Mouse (Mus musculus): ENCODE data around the gene Miga1. TPM values are rescaled to one million over a fixed set of nuclear protein-coding genes. Genes with fewer than 3 reads are reported as not detected.
"Not testable (repeated sequence)": the region's sequence is repeated elsewhere in the genome, so short reads cannot be mapped to it uniquely, and the experiment has no call there.

The Miga1 gene
- polyA plus RNA-seq, 1 experiment from 2014 or later = 21.0 TPM

DNA sequence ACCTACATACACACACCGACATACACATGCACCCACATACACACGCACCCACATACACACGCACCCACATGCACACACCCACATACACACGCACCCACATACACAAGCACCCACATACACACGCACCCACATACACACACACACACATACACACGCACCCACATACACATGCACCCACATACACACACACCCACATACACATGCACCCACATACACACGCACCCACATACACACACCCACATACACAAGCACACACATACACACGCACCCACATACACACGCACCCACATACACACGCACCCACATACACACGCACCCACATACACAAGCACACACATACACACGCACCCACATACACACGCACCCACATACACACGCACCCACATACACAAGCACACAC lies 25.5 kb downstream of the Miga1 start:
- ATAC-seq (ENCODE audit: insufficient number of reproducible peaks, insufficient read depth, low FRiP score, low read depth); H3K27ac ChIP-seq (ENCODE audit: low read length); H3K4me3 ChIP-seq (ENCODE audit: low read depth, low read length); H3K4me2 ChIP-seq (replicated peaks; ENCODE audit: low read depth, low read length); H3K27me3 ChIP-seq (ENCODE audit: control insufficient read depth, insufficient read depth, low read length); H3K36me3 ChIP-seq (ENCODE audit: control insufficient read depth, insufficient read depth, low read length); H3K9me3 ChIP-seq (ENCODE audit: control insufficient read depth, low read depth, low read length); H3K4me1 ChIP-seq (ENCODE audit: control insufficient read depth, insufficient read depth, low read length); H3K9ac ChIP-seq (replicated peaks; ENCODE audit: low read depth, low read length): not testable (repeated sequence)
- WGBS = 79% methylated on average over 14 of the region's 14 CpGs

DNA sequence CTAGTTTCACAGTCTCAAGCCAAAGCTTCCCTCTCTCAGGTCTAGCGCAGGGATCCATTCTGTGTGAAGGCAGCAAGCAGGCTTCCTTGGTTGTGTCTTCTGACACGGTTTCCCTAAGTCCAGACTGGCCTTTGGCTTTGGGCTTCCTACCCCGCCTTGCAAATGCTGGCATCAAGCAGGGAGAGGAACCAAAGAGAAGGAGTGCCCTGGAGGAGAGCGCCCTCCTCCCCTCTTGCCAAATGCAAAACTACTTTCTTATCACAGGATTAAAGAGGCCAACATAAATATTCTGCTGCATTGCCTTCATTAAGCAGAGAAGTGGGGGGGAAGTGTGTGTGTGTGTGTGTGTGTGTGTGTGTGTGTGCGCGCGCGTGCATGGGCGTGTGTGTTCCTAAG lies 31.0 kb downstream of the Miga1 start:
- Histone ChIP-seq H3K9me3 (ENCODE audit: control insufficient read depth, low read depth, low read length) (no peaks in the 10 kb centered on the region), H3K4me1 (ENCODE audit: control insufficient read depth, insufficient read depth, low read length) (peaks cover 17% of the 10 kb centered on the region), H3K4me3 (ENCODE audit: low read depth, low read length) (no peak overlapping the region), H3K27ac (ENCODE audit: low read length) (peak overlapping the region; percentile 90), H3K27me3 (ENCODE audit: control insufficient read depth, insufficient read depth, low read length) (no peaks in the 10 kb centered on the region), H3K4me2 (replicated peaks; ENCODE audit: low read depth, low read length) (no peak overlapping the region), H3K36me3 (ENCODE audit: control insufficient read depth, insufficient read depth, low read length) (no peaks in the 10 kb centered on the region; the same call in 1 of the 2 replicates), H3K9ac (replicated peaks; ENCODE audit: low read depth, low read length) (no peak overlapping the region)
- WGBS = 76% methylated on average over 9 of the region's 9 CpGs
- ATAC-seq (ENCODE audit: insufficient number of reproducible peaks, insufficient read depth, low FRiP score, low read depth) = peak; percentile 21; the same call in 1 of the 2 replicates

DNA sequence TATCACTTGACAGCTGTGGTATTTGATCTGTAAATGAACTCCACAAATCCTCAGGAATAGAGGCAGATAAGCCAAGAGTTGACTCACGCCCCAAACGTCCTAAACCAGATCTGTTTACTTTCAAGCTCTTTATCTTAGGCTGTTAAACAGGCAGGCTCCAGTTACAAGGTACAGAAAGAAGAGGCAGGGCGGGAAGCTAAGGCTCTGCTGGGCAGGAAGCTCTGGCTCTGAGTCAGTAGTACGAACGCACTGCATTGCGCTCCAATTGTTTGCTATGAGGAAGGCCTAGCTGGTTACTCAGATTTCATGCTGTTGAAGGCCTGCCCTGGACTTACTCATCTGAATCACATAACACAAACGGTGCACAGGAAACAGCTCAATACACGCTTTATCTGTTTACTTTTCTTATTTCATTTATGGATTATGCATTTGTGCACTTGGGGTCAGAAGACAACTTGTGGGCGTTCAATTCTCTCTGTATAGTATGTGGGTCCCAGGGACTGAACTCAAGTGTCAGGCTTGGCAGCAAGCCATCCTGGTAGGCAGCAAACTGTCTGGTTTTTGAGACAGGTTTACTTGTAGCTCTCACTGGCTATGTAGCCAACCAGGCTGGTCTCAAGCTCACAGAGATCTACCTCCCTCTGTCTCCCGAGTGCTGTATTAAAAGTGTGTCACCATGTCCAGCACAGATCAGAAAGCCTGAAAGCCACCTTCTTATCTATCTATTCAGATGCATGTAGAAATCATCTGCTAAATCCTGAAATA lies 31.5 kb downstream of the Miga1 start:
- H3K4me3 ChIP-seq (ENCODE audit: low read depth, low read length) = no peak overlapping the region
- H3K27ac ChIP-seq (ENCODE audit: low read length) = peak overlapping the region; percentile 90
- no peak overlapping the region for H3K9ac ChIP-seq (replicated peaks; ENCODE audit: low read depth, low read length)
- WGBS = 13% methylated on average over 10 of the region's 10 CpGs
- H3K27me3 ChIP-seq (ENCODE audit: control insufficient read depth, insufficient read depth, low read length) = no peaks in the 10 kb centered on the region
- H3K4me2 ChIP-seq (replicated peaks; ENCODE audit: low read depth, low read length) = no peak overlapping the region
- H3K4me1 ChIP-seq (ENCODE audit: control insufficient read depth, insufficient read depth, low read length) = peaks cover 22% of the 10 kb centered on the region
- no peaks in the 10 kb centered on the region; the same call in 1 of the 2 replicates for H3K36me3 ChIP-seq (ENCODE audit: control insufficient read depth, insufficient read depth, low read length)
- ATAC-seq (ENCODE audit: insufficient number of reproducible peaks, insufficient read depth, low FRiP score, low read depth) = peak; percentile 91
- H3K9me3 ChIP-seq (ENCODE audit: control insufficient read depth, low read depth, low read length) = no peaks in the 10 kb centered on the region

DNA sequence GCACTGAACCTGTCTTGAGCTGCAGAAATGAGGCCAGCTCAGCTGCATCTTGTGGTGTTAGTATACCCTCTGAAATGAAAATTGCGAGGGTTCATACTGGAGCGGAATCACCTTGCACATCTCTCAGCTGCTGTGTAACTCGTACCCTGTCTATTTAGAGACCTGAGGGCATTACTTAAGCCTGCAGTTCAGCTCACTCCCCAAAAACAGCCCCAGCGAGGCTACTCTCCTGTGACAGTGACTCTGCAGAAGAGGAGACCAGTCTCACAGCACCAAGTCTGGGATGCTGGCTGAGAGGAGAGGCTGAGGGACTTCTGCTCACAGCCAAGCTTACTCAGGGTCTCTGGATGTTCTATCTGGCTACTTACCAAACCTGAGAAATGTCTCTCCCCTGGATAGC lies 34.2 kb downstream of the Miga1 start:
- ATAC-seq (ENCODE audit: insufficient number of reproducible peaks, insufficient read depth, low FRiP score, low read depth) = no peak
- Histone ChIP-seq H3K36me3 (ENCODE audit: control insufficient read depth, insufficient read depth, low read length) (no peaks in the 10 kb centered on the region), H3K27me3 (ENCODE audit: control insufficient read depth, insufficient read depth, low read length) (no peaks in the 10 kb centered on the region), H3K9me3 (ENCODE audit: control insufficient read depth, low read depth, low read length) (no peaks in the 10 kb centered on the region), H3K9ac (replicated peaks; ENCODE audit: low read depth, low read length) (no peak overlapping the region), H3K27ac (ENCODE audit: low read length) (no peak overlapping the region), H3K4me2 (replicated peaks; ENCODE audit: low read depth, low read length) (no peak overlapping the region), H3K4me1 (ENCODE audit: control insufficient read depth, insufficient read depth, low read length) (peaks cover 28% of the 10 kb centered on the region), H3K4me3 (ENCODE audit: low read depth, low read length) (no peak overlapping the region)
- WGBS = 88% methylated on average over 4 of the region's 4 CpGs

DNA sequence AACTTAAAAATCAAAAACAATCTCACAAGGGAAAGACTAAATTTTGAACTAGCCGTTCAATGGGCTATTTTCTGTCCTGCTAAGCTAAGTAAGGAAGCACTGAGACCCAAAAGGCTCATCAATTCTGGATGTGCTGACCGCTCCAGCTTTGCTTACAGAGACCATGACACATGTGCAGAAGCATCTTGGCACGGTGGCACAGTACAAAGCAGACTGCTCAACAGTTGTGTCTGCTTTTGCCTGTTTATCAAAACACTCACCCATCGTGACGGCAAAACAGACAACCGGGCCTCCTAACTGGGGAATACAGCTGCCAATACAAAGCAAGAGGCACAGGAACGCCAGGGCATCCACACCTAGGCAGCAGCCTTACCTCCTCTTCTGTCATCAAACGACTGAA lies 35.1 kb downstream of the Miga1 start:
- Histone ChIP-seq H3K4me1 (ENCODE audit: control insufficient read depth, insufficient read depth, low read length) (peaks cover 27% of the 10 kb centered on the region), H3K27me3 (ENCODE audit: control insufficient read depth, insufficient read depth, low read length) (no peaks in the 10 kb centered on the region), H3K4me2 (replicated peaks; ENCODE audit: low read depth, low read length) (no peak overlapping the region), H3K36me3 (ENCODE audit: control insufficient read depth, insufficient read depth, low read length) (no peaks in the 10 kb centered on the region), H3K4me3 (ENCODE audit: low read depth, low read length) (no peak overlapping the region), H3K9me3 (ENCODE audit: control insufficient read depth, low read depth, low read length) (no peaks in the 10 kb centered on the region), H3K9ac (replicated peaks; ENCODE audit: low read depth, low read length) (no peak overlapping the region), H3K27ac (ENCODE audit: low read length) (no peak overlapping the region)
- ATAC-seq (ENCODE audit: insufficient number of reproducible peaks, insufficient read depth, low FRiP score, low read depth) = no peak
- 72% methylated on average over 8 of the region's 8 CpGs for WGBS

DNA sequence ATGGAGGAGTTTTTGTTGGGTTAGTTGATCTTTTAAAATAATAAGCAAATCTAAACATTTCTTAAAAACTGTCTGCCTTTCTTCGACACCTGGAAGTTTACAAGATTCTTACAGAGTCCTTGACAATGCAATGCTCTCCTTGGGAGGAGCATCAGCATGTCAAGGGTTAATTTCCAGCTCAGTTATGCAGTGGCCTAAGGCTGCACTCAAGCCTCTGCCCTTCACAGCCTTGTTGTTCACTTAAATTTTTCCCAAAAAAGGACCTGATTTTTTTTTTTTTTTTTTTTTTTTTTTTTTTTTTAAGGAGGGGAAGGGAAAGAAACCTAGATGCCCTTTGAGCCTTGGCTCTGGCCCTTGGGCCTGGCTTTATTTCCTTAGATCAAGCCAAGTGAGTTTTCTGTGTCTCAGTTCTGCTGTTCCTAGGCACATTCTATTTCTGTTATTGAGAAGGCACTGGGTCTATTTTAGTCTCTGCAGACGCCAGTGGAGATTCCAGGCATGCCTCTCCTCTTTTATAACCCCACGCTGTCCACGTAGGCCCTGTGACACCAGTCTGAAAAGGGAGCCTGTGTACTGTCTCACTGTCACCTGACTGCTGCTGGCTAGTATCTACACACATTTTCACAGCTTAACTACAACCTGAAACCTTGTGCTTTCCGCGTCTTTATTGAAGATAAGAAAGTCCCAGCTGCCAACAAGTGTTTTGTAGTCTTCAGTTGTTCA lies 36.0 kb downstream of the Miga1 start:
- Histone ChIP-seq H3K27ac (ENCODE audit: low read length) (peak overlapping the region; percentile 34; the same call in 1 of the 2 replicates), H3K4me1 (ENCODE audit: control insufficient read depth, insufficient read depth, low read length) (peaks cover 20% of the 10 kb centered on the region), H3K27me3 (ENCODE audit: control insufficient read depth, insufficient read depth, low read length) (no peaks in the 10 kb centered on the region), H3K36me3 (ENCODE audit: control insufficient read depth, insufficient read depth, low read length) (no peaks in the 10 kb centered on the region), H3K9me3 (ENCODE audit: control insufficient read depth, low read depth, low read length) (no peaks in the 10 kb centered on the region), H3K4me2 (replicated peaks; ENCODE audit: low read depth, low read length) (no peak overlapping the region), H3K9ac (replicated peaks; ENCODE audit: low read depth, low read length) (no peak overlapping the region), H3K4me3 (ENCODE audit: low read depth, low read length) (no peak overlapping the region)
- no peak for ATAC-seq (ENCODE audit: insufficient number of reproducible peaks, insufficient read depth, low FRiP score, low read depth)
- 31% methylated on average over 6 of the region's 6 CpGs for WGBS

DNA sequence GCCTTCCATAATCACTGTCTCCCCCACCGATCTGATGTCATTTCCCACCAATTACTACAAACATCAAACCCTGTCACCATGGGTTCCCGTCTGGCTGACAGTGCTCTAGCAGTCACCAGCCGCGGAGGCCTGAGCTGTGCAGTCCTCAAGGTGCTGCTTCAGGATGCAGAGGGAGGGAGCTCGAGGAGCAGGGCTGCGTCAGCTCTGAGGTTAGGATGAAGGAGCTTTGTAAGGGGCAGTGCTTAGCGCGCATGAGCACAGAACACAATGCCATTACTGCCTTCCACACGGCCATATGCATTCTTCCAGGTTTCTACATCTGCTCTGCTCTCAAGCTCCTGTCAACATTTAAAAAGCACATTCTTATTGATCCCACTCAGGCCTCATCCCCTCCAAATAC lies 37.2 kb downstream of the Miga1 start:
- peaks cover 13% of the 10 kb centered on the region for H3K4me1 ChIP-seq (ENCODE audit: control insufficient read depth, insufficient read depth, low read length)
- WGBS = 53% methylated on average over 9 of the region's 9 CpGs
- no peak overlapping the region for H3K4me3 ChIP-seq (ENCODE audit: low read depth, low read length)
- H3K27ac ChIP-seq (ENCODE audit: low read length) = no peak overlapping the region
- H3K27me3 ChIP-seq (ENCODE audit: control insufficient read depth, insufficient read depth, low read length) = no peaks in the 10 kb centered on the region
- H3K9me3 ChIP-seq (ENCODE audit: control insufficient read depth, low read depth, low read length) = no peaks in the 10 kb centered on the region
- H3K36me3 ChIP-seq (ENCODE audit: control insufficient read depth, insufficient read depth, low read length) = no peaks in the 10 kb centered on the region
- no peak overlapping the region for H3K4me2 ChIP-seq (replicated peaks; ENCODE audit: low read depth, low read length)
- no peak for ATAC-seq (ENCODE audit: insufficient number of reproducible peaks, insufficient read depth, low FRiP score, low read depth)
- H3K9ac ChIP-seq (replicated peaks; ENCODE audit: low read depth, low read length) = no peak overlapping the region

DNA sequence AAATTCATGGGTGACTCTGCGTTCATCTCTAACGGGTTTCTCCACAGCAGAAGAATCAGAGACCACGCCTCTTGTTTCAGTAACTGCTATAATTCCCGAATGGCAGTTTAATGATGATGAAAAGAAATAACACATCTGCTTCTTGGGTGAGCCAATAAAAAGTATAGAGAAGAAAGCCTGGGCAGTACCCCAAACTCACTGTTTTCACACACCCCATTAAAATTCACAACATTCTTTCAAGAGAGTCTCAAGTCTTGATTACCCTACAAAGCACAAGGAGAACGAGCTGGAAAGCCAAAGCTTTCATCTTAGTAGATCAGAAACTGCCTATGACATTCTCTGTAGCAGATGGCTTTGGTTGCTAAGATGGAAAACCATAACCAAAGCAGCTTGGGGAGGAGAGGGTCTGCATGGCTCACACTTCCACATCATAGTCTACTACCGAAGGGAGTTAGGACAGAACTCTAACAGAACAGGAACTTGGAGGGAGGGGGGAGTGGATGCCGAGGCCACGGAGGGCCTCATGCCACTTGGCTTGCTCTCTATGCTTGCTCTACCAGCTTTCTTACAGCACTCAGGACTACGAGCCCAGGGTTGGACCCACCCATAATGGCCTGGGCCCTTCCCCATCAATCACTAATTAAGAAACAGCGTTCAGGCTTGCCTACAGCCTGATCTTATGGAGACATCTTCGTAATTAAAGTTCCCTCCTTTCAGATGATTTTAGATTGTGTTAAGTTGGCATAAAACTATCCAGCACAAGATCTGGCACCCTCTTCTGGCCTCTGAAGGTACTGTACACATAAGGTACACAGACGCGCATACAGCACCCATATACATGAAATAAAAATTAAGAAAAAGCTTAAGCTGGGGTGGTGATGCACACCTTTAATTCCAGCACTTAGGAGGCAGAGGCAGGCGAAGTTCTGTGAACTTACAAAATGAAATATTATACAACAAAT lies 39.5 kb downstream of the Miga1 start:
- ATAC-seq (ENCODE audit: insufficient number of reproducible peaks, insufficient read depth, low FRiP score, low read depth) = no peak

More for the DNA sequence above, 39.5 kb downstream of the Miga1 start:
- no peak overlapping the region for H3K4me3 ChIP-seq (ENCODE audit: low read depth, low read length)
- 85% methylated on average over 14 of the region's 14 CpGs for WGBS
- H3K36me3 ChIP-seq (ENCODE audit: control insufficient read depth, insufficient read depth, low read length) = peaks cover 8% of the 10 kb centered on the region; the same call in 1 of the 2 replicates
- peaks cover 13% of the 10 kb centered on the region for H3K4me1 ChIP-seq (ENCODE audit: control insufficient read depth, insufficient read depth, low read length)
- H3K27me3 ChIP-seq (ENCODE audit: control insufficient read depth, insufficient read depth, low read length) = no peaks in the 10 kb centered on the region
- no peak overlapping the region for H3K9ac ChIP-seq (replicated peaks; ENCODE audit: low read depth, low read length)
- no peak overlapping the region for H3K27ac ChIP-seq (ENCODE audit: low read length)
- no peak overlapping the region for H3K4me2 ChIP-seq (replicated peaks; ENCODE audit: low read depth, low read length)
- H3K9me3 ChIP-seq (ENCODE audit: control insufficient read depth, low read depth, low read length) = no peaks in the 10 kb centered on the region

All from stomach, embryonic 14.5 days (tissue).